Mouse (Mus musculus) stomach, embryonic 15.5 days (tissue): ENCODE data around the gene Eps8l3. TPM values are rescaled to one million over a fixed set of nuclear protein-coding genes. Genes with fewer than 3 reads are reported as not detected.

Experiments
- ATAC-seq: fragments of 200-750 bp; cut with Nextera tagmentation; 2 replicates; pipeline ENCODE4 v1.8.0; 2017; ENCODE audit warnings: low read depth, moderate number of reproducible peaks, moderate TSS enrichment; ENCODE audit not compliant: insufficient read depth, low FRiP score
- H3K27ac ChIP-seq: fragments of 300-500 bp; sonication (generic); 2 replicates; pipeline ENCODE4 v1.5.1; 2015; ENCODE audit warnings: mild to moderate bottlenecking, inconsistent platforms
- H3K27me3 ChIP-seq: fragments of 300-500 bp; sonication (generic); replicated peaks from 2 replicates; pipeline ENCODE4 v1.6.1; 2015; ENCODE audit warnings: inconsistent platforms
- H3K36me3 ChIP-seq: fragments of 300-500 bp; sonication (generic); 2 replicates; pipeline ENCODE4 v1.6.1; 2015; ENCODE audit warnings: inconsistent platforms
- H3K4me1 ChIP-seq: fragments of 300-500 bp; sonication (generic); 2 replicates; pipeline ENCODE4 v1.6.1; 2015; ENCODE audit warnings: inconsistent platforms
- H3K4me2 ChIP-seq: fragments of 300-500 bp; sonication (generic); 2 replicates; pipeline ENCODE4 v1.6.1; 2015; ENCODE audit warnings: mild to moderate bottlenecking, inconsistent platforms
- H3K4me3 ChIP-seq: fragments of 300-500 bp; sonication (generic); replicated peaks from 2 replicates; pipeline ENCODE4 v1.5.1; 2015; ENCODE audit warnings: inconsistent platforms
- H3K9ac ChIP-seq: fragments of 300-500 bp; sonication (generic); 2 replicates; pipeline ENCODE4 v1.6.1; 2015; ENCODE audit warnings: inconsistent platforms
- H3K9me3 ChIP-seq: fragments of 300-500 bp; sonication (generic); 2 replicates; pipeline ENCODE4 v1.6.1; 2016; ENCODE audit warnings: inconsistent platforms
- WGBS: fragments of 180-500 bp; shearing (Covaris S2); methylation state at CpG from one replicate; pipeline ENCODE4 v1.1.7; 2015; 5-methylcytosine and 5-hydroxymethylcytosine counted together
- polyA plus RNA-seq: library from polyadenylated mRNA; unstranded; fragments of >200 nt; fragmentation: Nextera tagmentation; extraction: Ambion mirVana; gene quantifications from 2 replicates; pipeline ENCODE4 v1.2.1, GENCODE M21; 2015

Eps8l3 gene
- polyA plus RNA-seq = 34.9 and 49.0 TPM in 2 replicates

DNA sequence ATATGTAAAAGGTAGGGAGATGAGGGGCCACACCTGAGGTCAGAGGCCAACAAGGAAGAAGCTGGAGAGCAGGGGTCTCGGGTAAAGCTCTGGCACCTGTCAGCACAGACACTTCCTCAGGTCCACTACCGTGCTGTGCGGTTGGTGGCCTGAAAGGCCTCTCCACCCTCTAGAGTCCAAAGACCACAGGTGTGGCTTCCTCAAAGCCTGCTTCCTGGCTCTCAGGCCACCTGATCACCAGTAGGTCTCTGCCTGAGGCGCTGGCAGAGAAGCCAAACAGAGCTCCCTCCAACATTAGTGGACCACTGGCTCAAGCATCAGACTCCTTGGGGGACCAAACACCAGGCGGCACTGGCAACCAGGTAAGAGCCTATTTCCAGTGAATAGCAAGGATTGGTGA is at the start of gene Eps8l3:
Gene Eps8l3 (plus strand): TSS at position 225 of the 400 bp plus-strand sequence.
- Histone ChIP-seq H3K4me3 (peak within 1 kb of the TSS; percentile 14; the same call in 1 of the 2 replicates), H3K36me3 (no peaks in the 10 kb centered on the region), H3K9me3 (no peaks in the 10 kb centered on the region), H3K9ac (no peak within 1 kb of the TSS), H3K27me3 (no peaks in the 10 kb centered on the region), H3K4me1 (peaks cover 11% of the 10 kb centered on the region; the same call in 1 of the 2 replicates), H3K27ac (peak within 1 kb of the TSS; percentile 60), H3K4me2 (peak within 1 kb of the TSS; percentile 16; the same call in 1 of the 2 replicates)
- WGBS = 67% methylated on average over 5 of the region's 5 CpGs
- peak; percentile 61; the same call in 1 of the 2 replicates for ATAC-seq

DNA sequence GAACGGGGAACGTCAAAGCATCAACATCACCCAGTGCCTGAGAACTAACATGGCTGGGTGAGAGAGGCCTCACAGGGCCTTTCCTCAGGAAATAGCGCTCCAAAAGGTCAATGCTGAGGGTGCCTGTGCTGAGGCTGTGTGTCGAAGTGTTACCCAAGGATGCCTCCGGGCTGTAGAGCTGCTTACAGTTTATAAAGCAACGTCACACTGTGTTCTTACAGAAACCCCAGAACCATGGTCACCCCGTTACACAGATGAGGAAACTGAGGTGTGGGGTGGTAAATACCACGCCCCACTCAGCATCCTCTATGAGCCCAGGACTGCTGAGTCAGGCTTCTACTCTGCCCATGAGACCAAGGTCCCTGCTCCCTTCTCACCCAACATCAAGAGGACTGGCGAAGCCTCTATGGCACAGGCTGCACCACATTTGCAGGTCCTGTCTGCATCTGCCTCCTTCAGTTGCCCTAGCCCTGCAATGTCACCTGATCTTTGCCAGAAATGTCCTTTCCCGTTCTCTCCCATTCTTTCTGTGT is 49.1 kb upstream of the Eps8l3 start:
- Histone ChIP-seq H3K9ac (no peak overlapping the region), H3K4me2 (no peak overlapping the region), H3K9me3 (no peaks in the 10 kb centered on the region), H3K4me3 (no peak overlapping the region), H3K27ac (no peak overlapping the region), H3K27me3 (no peaks in the 10 kb centered on the region), H3K4me1 (no peaks in the 10 kb centered on the region), H3K36me3 (no peaks in the 10 kb centered on the region)
- WGBS = 85% methylated on average over 10 of the region's 10 CpGs
- ATAC-seq = no peak

DNA sequence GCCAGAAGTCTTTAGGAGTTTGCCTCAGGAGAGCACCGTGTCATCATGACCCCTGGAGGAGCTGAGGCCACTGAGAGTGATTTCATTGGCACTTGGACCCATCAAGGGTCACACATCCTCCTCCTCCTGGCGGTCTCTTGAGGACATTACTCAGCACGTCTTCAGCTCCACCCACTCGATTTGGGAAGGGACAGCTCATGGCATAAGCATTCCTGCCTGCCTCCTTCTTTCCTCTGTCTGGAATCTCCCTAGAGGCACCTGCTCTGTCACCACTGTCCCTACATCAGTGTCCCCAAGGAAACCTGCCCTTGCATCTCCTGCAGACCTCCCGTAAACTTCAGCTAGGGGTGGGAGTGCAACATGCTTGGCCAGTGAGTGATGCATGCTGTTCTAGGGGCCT is 48.5 kb upstream of the Eps8l3 start:
- 39% methylated on average over 5 of the region's 5 CpGs for WGBS
- Histone ChIP-seq H3K27me3 (no peaks in the 10 kb centered on the region), H3K9me3 (no peaks in the 10 kb centered on the region), H3K4me1 (no peaks in the 10 kb centered on the region), H3K4me3 (no peak overlapping the region), H3K9ac (no peak overlapping the region), H3K27ac (no peak overlapping the region), H3K4me2 (no peak overlapping the region), H3K36me3 (no peaks in the 10 kb centered on the region)
- ATAC-seq = no peak

DNA sequence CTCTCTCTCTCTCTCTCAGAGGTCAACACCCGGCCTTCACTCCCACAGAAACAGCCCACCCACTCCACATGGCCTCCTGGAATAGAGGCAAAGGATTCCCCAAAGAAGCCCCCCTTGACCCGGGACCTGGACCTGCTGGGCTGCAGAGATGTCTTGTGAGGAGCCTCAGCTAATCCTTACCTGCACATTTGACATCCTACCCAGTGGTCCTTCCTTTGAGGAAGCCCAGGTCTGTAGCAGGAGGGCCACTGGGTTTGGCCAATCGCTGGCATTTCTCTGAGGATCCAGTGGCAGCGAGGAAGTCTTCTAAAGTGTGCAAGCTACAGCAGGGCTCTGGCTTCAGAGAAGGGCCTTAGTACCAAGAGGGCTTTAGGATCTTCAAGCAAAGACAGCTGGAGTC is 48.0 kb upstream of the Eps8l3 start:
- H3K27ac ChIP-seq = no peak overlapping the region
- H3K9ac ChIP-seq = no peak overlapping the region
- H3K36me3 ChIP-seq = no peaks in the 10 kb centered on the region
- no peaks in the 10 kb centered on the region for H3K9me3 ChIP-seq
- H3K4me1 ChIP-seq = no peaks in the 10 kb centered on the region
- no peak overlapping the region for H3K4me3 ChIP-seq
- no peak for ATAC-seq
- H3K4me2 ChIP-seq = no peak overlapping the region
- H3K27me3 ChIP-seq = no peaks in the 10 kb centered on the region
- 79% methylated on average over 4 of the region's 4 CpGs for WGBS

DNA sequence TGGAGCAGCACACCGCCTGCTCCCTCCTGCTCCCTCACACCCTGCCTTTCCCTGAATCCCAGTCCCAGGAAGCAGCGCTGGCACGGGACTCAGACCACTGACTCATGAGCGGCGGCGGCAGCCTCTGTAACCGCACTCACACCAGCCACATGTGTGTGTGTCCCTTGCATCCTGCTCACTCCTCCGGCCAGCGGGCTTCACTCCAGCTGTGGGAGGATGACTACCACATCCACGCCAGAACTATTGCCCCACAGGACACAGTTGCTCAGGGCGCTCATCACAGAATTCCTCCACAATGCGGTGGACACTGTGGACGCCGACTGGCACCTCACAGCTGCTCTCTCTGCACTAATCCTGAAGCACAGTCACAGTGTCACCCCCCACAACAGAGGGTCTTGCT is 47.4 kb upstream of the Eps8l3 start:
- no peak overlapping the region for H3K4me3 ChIP-seq

DNA sequence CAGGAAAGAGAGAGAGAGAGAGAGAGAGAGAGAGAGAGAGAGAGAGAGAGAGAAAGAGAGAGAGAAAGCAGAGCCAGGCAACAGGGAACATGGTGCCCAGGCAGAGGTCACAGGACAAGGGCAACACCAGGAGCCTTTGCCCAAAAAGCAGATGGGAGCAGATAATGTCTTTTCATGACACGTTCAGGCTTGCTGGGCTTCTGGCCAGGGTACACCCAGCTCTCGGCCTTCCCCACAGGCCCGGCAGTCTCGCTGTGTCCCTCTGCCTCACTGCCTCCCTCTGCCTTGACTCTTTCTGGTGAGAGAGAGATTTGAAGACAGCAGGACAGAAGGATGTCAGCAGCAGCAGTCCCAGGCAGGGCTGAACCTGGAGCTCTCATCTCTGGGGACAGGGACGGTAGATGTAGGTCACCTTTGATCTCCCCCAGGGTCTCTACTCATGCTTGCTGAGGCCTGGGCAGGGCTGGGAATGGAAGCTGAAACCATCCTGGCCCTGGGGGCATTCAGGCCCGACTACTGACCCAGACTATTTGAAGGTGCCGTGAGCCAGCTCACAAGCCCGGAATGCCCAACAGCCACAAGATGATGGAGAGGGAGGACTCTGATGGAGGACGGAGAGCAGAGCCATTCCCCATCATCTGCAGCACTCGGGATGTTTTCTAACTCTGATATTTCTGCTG is 45.0 kb upstream of the Eps8l3 start:
- Histone ChIP-seq H3K9ac (no peak overlapping the region), H3K27ac (no peak overlapping the region), H3K36me3 (no peaks in the 10 kb centered on the region), H3K4me1 (no peaks in the 10 kb centered on the region), H3K27me3 (no peaks in the 10 kb centered on the region), H3K9me3 (no peaks in the 10 kb centered on the region), H3K4me2 (no peak overlapping the region), H3K4me3 (no peak overlapping the region)
- 65% methylated on average over 10 of the region's 10 CpGs for WGBS
- ATAC-seq = no peak

More for the DNA sequence above, 47.4 kb upstream of the Eps8l3 start:
- WGBS = 65% methylated on average over 14 of the region's 14 CpGs
- Histone ChIP-seq H3K27me3 (no peaks in the 10 kb centered on the region), H3K36me3 (no peaks in the 10 kb centered on the region), H3K27ac (no peak overlapping the region), H3K9me3 (no peaks in the 10 kb centered on the region), H3K4me1 (no peaks in the 10 kb centered on the region), H3K4me2 (no peak overlapping the region), H3K9ac (no peak overlapping the region)
- no peak for ATAC-seq

- Histone ChIP-seq H3K4me2 (no peak overlapping the region), H3K9ac (no peak overlapping the region), H3K4me1 (no peaks in the 10 kb centered on the region), H3K27ac (no peak overlapping the region), H3K36me3 (no peaks in the 10 kb centered on the region), H3K9me3 (no peaks in the 10 kb centered on the region), H3K27me3 (no peaks in the 10 kb centered on the region), H3K4me3 (no peak overlapping the region)
- 51% methylated on average over 6 of the region's 6 CpGs for WGBS
- no peak for ATAC-seq
These were observed 44.4 kb upstream of the Eps8l3 start for GRCm38 (mm10) chr3:107832645-107833044.

DNA sequence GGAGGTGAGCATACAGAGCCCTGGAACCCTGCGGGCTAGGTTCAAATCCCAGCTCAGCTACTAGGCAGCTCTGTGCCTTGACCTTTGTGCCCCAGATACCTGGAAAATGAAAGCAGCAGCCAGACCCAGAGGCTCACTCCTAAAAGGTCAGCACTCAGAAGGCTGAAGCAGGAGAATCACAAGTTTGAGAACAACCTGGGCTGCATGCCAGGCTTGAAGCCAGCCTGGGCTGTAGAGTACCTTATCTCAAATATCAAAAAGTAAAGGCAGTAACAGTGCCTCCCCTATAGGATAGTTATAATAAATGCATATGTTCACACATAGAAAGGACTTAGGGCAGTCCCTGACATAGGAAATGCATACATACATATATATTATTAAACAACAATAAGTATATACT is 43.7 kb upstream of the Eps8l3 start:
- Histone ChIP-seq H3K4me1 (no peaks in the 10 kb centered on the region), H3K27me3 (no peaks in the 10 kb centered on the region), H3K9me3 (no peaks in the 10 kb centered on the region), H3K4me2 (no peak overlapping the region), H3K4me3 (no peak overlapping the region), H3K27ac (no peak overlapping the region), H3K36me3 (no peaks in the 10 kb centered on the region), H3K9ac (no peak overlapping the region)
- WGBS = 73% methylated on average over 1 of the region's 1 CpGs
- no peak for ATAC-seq

DNA sequence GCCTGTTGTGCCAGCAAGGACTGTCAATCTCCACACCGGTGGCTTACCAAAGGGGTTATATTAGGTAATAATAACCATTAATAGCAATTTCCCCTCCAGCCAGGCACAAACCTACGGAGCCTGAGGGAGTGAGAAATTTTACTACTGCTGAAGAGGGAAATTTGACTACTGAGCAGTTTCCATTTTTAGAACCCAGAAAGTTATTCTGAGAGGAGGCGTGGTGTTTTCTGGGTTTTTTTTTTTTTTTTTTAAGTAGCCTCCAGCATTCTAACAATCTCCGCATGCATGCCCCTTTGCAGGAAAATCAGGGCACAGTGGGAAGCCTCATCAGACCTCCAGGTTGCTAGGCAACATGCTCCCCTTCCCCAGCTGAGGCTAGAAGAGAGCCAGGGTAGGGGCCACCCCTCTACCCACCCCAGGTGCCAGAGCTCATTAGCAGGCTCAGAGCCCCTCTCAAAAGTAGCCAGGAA is 43.1 kb upstream of the Eps8l3 start:
- H3K4me3 ChIP-seq = no peak overlapping the region
- H3K27ac ChIP-seq = no peak overlapping the region
- H3K4me1 ChIP-seq = no peaks in the 10 kb centered on the region
- 62% methylated on average over 4 of the region's 4 CpGs for WGBS
- no peaks in the 10 kb centered on the region for H3K9me3 ChIP-seq
- ATAC-seq = no peak
- H3K9ac ChIP-seq = no peak overlapping the region
- no peak overlapping the region for H3K4me2 ChIP-seq
- H3K27me3 ChIP-seq = no peaks in the 10 kb centered on the region
- H3K36me3 ChIP-seq = no peaks in the 10 kb centered on the region

GRCm38 (mm10) chr3:107835301-107835700 is 41.7 kb upstream of the Eps8l3 start:
- 90% methylated on average over 5 of the region's 5 CpGs for WGBS
- Histone ChIP-seq H3K4me3 (no peak overlapping the region), H3K36me3 (no peaks in the 10 kb centered on the region), H3K4me1 (no peaks in the 10 kb centered on the region), H3K27me3 (no peaks in the 10 kb centered on the region), H3K9ac (no peak overlapping the region), H3K9me3 (no peaks in the 10 kb centered on the region), H3K4me2 (no peak overlapping the region), H3K27ac (no peak overlapping the region)
- no peak for ATAC-seq

DNA sequence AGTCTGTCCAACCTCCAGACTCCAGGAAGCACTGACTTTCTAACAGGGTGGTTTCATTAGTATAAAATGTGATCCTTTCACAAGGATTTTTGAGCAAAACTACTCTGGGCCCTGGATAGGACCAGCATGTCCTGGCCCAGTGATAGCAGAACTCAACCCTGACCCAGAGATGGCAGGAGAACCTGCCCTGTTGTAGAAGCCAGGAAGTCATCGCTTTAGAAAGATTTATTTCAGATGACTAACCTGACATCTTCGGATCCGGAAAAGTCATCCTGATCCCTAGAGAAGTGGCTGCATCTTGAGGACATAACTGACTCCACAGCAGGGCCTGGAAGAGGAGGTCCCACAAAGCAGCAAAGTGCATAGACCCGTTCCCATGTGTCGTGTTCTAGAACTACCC is 37.2 kb upstream of the Eps8l3 start:
- ATAC-seq = no peak
- Histone ChIP-seq H3K4me2 (no peak overlapping the region), H3K9me3 (no peaks in the 10 kb centered on the region), H3K9ac (no peak overlapping the region), H3K27me3 (no peaks in the 10 kb centered on the region), H3K4me1 (no peaks in the 10 kb centered on the region; the same call in 1 of the 2 replicates), H3K36me3 (no peaks in the 10 kb centered on the region), H3K4me3 (no peak overlapping the region), H3K27ac (no peak overlapping the region)
- 90% methylated on average over 5 of the region's 5 CpGs for WGBS

GRCm38 (mm10) chr3:107840855-107841254 is 36.2 kb upstream of the Eps8l3 start:
- no peak overlapping the region for H3K4me2 ChIP-seq
- H3K27me3 ChIP-seq = no peaks in the 10 kb centered on the region
- no peak overlapping the region for H3K9ac ChIP-seq
- no peak overlapping the region for H3K27ac ChIP-seq
- no peak overlapping the region for H3K4me3 ChIP-seq
- H3K36me3 ChIP-seq = no peaks in the 10 kb centered on the region
- H3K4me1 ChIP-seq = no peaks in the 10 kb centered on the region; the same call in 1 of the 2 replicates
- no peak for ATAC-seq
- 85% methylated on average over 7 of the region's 7 CpGs for WGBS
- H3K9me3 ChIP-seq = no peaks in the 10 kb centered on the region
